Comparison of ENCODE assay signal across 8 mouse cellular contexts in the genomic region with DNA sequence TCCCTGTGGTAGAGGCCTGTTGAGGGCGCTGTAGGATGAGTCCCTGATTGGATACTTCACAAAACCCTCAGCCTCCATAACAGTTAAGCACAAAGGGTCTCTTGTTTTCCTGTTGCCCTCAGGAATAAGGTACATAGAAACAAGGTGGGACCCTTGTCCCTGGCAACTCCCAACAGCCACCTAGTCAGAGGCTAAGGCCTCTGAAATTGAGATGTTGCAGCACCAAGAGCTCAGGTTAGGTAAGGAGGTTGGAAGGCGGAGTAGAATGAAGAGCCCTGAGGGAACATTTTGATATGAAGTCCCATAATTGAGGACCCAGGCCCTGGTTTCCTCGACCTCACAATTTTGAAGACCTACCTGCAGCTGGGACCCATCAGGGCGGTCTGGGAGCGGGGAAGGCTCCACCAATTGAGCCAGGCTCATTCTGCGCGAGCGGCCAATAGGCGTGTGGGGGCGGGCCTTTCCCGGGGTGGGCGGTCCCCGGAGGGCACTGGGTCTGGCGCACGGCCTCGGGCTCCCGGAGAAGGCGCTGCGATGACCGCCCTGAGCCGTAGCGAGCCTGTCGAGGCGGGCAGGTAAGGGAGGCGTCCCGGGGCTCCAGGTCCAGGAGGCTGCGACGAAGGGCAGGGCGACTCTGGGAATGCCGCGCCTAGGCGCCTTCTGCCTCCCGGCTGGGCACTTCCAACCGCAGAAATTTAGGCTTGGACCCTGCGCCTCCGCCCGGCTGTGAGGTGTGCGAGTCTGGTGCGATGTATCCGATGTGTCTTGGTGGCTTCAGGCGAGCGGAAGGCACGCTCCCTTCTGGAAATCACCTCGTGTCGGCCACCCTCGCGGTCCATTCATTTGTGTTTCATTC. TPM values are rescaled to one million over a fixed set of nuclear protein-coding genes. Genes with fewer than 3 reads are reported as not detected.
A peak's percentile ranks its signal among the peaks of the same experiment; 100 is the strongest.
DNase-seq lines count a peak whose midpoint lies in the region; ATAC-seq lines count a peak whose summit lies in the region.

A gene (plus strand): TSS at position 467 of the 856 bp plus-strand sequence.

- H3K4me3 ChIP-seq in hindbrain, embryonic 14.5 days (replicated peaks; ENCODE audit: low read length), result peak within 1 kb of the TSS; percentile 52

- DNase-seq in WW6 (ENCODE audit: low read depth, low spot score), result peak; percentile 70
- peak; percentile 78 for DNase-seq in cerebellum, adult 9-11 months
- DNase-seq in frontal cortex, adult 2 months (ENCODE audit: extremely low spot score in 1 of 2, low spot score in 1 of 2), result peak in 1 of 2 experiments; percentile 78
- peak; percentile 78 for DNase-seq in hindbrain, embryonic 14.5 days (ENCODE audit: low spot score)
- peak; percentile 58 to 89 for DNase-seq in left cerebral cortex, postnatal 10 days (ENCODE audit: extremely low spot score in 1 of 2, low spot score in 2 of 2)
- peak; percentile 77 to 78 for DNase-seq in right cerebral cortex, adult 2 months (ENCODE audit: low spot score in 2 of 2)
- peak; percentile 78 to 85 for DNase-seq in urinary bladder, postnatal 4 days (ENCODE audit: low spot score in 2 of 2)

- intact Hi-C loops in left cerebral cortex, postnatal 10 days (cut with DNase I), result no loop called here

- WGBS in hindbrain, embryonic 14.5 days, result 2% methylated on average over 47 of the region's 47 CpGs

- H3K36me3 ChIP-seq in hindbrain, embryonic 14.5 days (replicated peaks; ENCODE audit: control insufficient read depth, insufficient read depth), result peaks cover 48% of the 10 kb centered on the region

- peaks cover 11% of the 10 kb centered on the region for H3K27me3 ChIP-seq in hindbrain, embryonic 14.5 days (ENCODE audit: control insufficient read depth, insufficient read depth, low read length)

- H3K27ac ChIP-seq in hindbrain, embryonic 14.5 days, result no peak within 1 kb of the TSS

- H3K9ac ChIP-seq in hindbrain, embryonic 14.5 days, result peak within 1 kb of the TSS; percentile 64

- peaks cover 3% of the 10 kb centered on the region; the same call in 1 of the 2 replicates for H3K4me1 ChIP-seq in hindbrain, embryonic 14.5 days (replicated peaks; ENCODE audit: control insufficient read depth, insufficient read depth, low read length)

- peak; percentile 95 for ATAC-seq in hindbrain, embryonic 14.5 days (ENCODE audit: low FRiP score)
- ATAC-seq in megakaryocyte, adult 5-6 weeks (ENCODE audit: poor library complexity, severe bottlenecking), result peak; percentile 73

- H3K9me3 ChIP-seq in hindbrain, embryonic 14.5 days (ENCODE audit: control insufficient read depth, low read length), result no peaks in the 10 kb centered on the region

- H3K4me2 ChIP-seq in hindbrain, embryonic 14.5 days (replicated peaks), result peak within 1 kb of the TSS; percentile 94

RNA-seq across cellular contexts. Expression of the gene that starts here (rescaled TPM):
- 13.2 and 15.2 TPM in 2 replicates for polyA plus RNA-seq in frontal cortex, adult 2 months (2012; rRNA removed)
- 2.9 and 6.0 TPM in 2 replicates for polyA plus RNA-seq in hindbrain, embryonic 14.5 days (2014; fragmentation: Nextera tagmentation; extraction: Ambion mirVana)
- 10 to 100 TPM; 13.3 to 14.6 TPM for total RNA-seq in left cerebral cortex, postnatal 10 days (2021)
- total RNA-seq in megakaryocyte, adult 5-6 weeks (2015), result 0.58 and 0.66 TPM in 2 replicates
- total RNA-seq in megakaryocyte, adult 5-6 weeks (2017), result 0.88 and 1.3 TPM in 2 replicates

Comparison
In these comparisons a context has a peak if more than half of its experiments do, and no peak if none do; other contexts are left out.
1. RNA of the gene that starts here (total RNA-seq): 13.3 to 14.6 TPM in left cerebral cortex, postnatal 10 days; 0.58 to 1.3 TPM in megakaryocyte, adult 5-6 weeks; every median in the first group is over 4 times any median in the second.